Mouse (Mus musculus): ENCODE measurements around the gene Dbndd1.

DNA sequence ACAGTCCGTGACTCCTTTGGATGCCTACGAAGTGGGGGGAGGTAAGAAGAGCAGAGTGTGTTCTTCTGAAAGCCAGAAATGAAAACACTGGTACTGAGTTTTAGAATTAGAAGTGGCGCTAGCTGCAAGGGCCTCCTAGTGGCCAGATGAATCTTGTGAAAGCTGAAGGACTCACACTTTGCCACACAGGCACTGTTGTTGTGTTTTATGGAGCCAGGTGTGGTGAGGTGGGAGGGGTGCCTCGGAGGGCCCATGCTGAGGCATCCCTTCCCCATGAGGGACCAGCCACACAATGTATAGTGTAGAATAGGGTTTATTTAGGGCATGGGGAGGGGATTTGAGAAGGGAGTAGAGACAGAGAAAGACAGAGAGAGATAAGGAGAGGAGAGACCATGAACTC, 17.6 kb downstream of the Dbndd1 start:
- no peak for TF ChIP-seq CTCF (IDR thresholded peaks at IDR 0.05; ENCODE audit: low read depth, low read length)
- TF ChIP-seq GATA1 (IDR thresholded peaks at IDR 0.05; ENCODE audit: borderline replicate concordance, low read length): no peak
- no peak for TF ChIP-seq TAL1 (conservative IDR thresholded peaks at IDR 0.05; ENCODE audit: low read depth, low read length)

Measured in G1E (cell line).